ENCODE assay signal across 18 mouse cellular contexts in the genomic region with DNA sequence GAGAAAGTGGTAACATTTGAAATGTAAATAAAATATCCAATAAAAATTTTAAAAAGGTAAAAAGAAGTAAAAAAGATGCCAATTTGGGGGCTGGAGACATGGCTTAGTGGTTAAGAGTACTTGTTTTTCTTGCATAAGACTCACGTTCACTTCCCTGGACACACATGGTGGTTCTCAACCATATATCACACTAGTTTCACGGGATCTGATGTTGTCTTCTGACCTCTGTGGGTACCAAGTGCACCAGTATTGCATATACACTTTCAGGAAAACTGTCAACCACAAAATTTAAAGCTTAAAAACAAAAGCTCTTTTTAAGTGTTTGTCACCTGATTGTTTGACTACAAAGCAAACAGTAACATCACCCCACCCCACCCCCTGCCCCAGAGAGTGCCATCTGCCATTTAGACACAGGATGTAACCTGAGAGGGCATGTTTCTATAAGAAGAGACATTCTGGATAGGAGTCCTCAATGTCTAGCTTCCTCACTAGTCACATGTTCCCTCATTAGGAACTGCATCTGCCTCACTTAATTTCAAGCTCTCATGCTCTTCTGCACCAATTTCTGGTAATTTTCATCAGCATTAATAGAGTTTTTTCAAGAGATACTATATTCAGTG.
"Had no signal": no experiment of that assay in that cellular context is flagged by ENCODE, and none has a peak within 500 bp of the region (broad histone marks: within the 10 kb centered on the region; RNA-seq: fewer than 3 reads in every experiment).

No protein-coding gene starts in this region.

- H3K4me2 ChIP-seq: intestine, embryonic 15.5 days; limb, embryonic 12.5 days; liver, embryonic 13.5 days; lung, embryonic 15.5 days; midbrain, embryonic 13.5 days; neural tube, embryonic 15.5 days had no signal

- H3K36me3 ChIP-seq: intestine, embryonic 15.5 days; limb, embryonic 12.5 days; liver, embryonic 13.5 days; lung, embryonic 15.5 days; midbrain, embryonic 13.5 days; neural tube, embryonic 15.5 days had no signal

- H3K9ac ChIP-seq: intestine, embryonic 15.5 days; limb, embryonic 12.5 days; liver, embryonic 13.5 days; liver, postnatal 0 days; lung, embryonic 15.5 days; midbrain, embryonic 13.5 days; neural tube, embryonic 15.5 days had no signal

- H3K9me3 ChIP-seq: intestine, embryonic 15.5 days; limb, embryonic 12.5 days; liver, embryonic 13.5 days; lung, embryonic 15.5 days; midbrain, embryonic 13.5 days; neural tube, embryonic 15.5 days had no signal

- H3K4me3 ChIP-seq: intestine, embryonic 15.5 days; limb, embryonic 12.5 days; liver, embryonic 13.5 days; lung, embryonic 15.5 days; megakaryocyte, embryonic 14.5 days; midbrain, embryonic 13.5 days; neural tube, embryonic 15.5 days had no signal

- H3K27ac ChIP-seq: intestine, embryonic 15.5 days; kidney, postnatal 0 days; limb, embryonic 12.5 days; liver, embryonic 13.5 days; lung, embryonic 15.5 days; macrophage; midbrain, embryonic 13.5 days; neural tube, embryonic 15.5 days had no signal

- DNase-seq: kidney, adult 18-20 months; layer of hippocampus, adult 9-11 months; layer of hippocampus, postnatal 36 days; liver; liver, embryonic 13.5 days; liver, postnatal 0 days; lung, postnatal 14 days; right cerebral cortex, postnatal 4 days; spleen, adult 18-20 months; thymus, adult 18-20 months had no signal

- ATAC-seq: intestine, embryonic 15.5 days; liver, postnatal 0 days; midbrain, embryonic 13.5 days had no signal

- H3K4me1 ChIP-seq: intestine, embryonic 15.5 days; limb, embryonic 12.5 days; liver, embryonic 13.5 days; lung, embryonic 15.5 days; megakaryocyte, embryonic 14.5 days had no signal

- H3K27me3 ChIP-seq: intestine, embryonic 15.5 days; limb, embryonic 12.5 days; liver, embryonic 13.5 days; lung, embryonic 15.5 days; megakaryocyte, embryonic 14.5 days; neural tube, embryonic 15.5 days had no signal
